Mouse (Mus musculus): ENCODE results near the gene Atp5b. TPM values are rescaled to one million over a fixed set of nuclear protein-coding genes. Genes with fewer than 3 reads are reported as not detected.

The Atp5b gene
- polyA plus RNA-seq, 2 experiments, result 1,269 to 2,011 TPM

- no peak for TF ChIP-seq POLR2A (IDR thresholded peaks at IDR 0.05; ENCODE audit: borderline replicate concordance, extremely low read depth, insufficient read depth, insufficient read length)
- ATAC-seq (ENCODE audit: low FRiP score, low read depth), result peak; percentile 42
- Histone ChIP-seq H3K4me1 (ENCODE audit: control insufficient read depth, insufficient read depth, low read length) (peaks cover 24% of the 10 kb centered on the region), H3K4me2 (replicated peaks; ENCODE audit: low read depth, low read length, severe bottlenecking) (peak overlapping the region; percentile 92), H3K27me3 (ENCODE audit: control insufficient read depth, insufficient read depth, low read length) (no peaks in the 10 kb centered on the region), H3K4me3 (replicated peaks; ENCODE audit: low read length) (peak overlapping the region; percentile 85), H3K9ac (ENCODE audit: low read depth, low read length, severe bottlenecking) (peak overlapping the region; percentile 25; the same call in 1 of the 2 replicates), H3K27ac (replicated peaks; ENCODE audit: low read depth, low read length) (no peak overlapping the region), H3K9me3 (ENCODE audit: control insufficient read depth, low read length) (no peaks in the 10 kb centered on the region), H3K36me3 (ENCODE audit: control insufficient read depth, insufficient read depth, low read length) (peaks cover 50% of the 10 kb centered on the region)
- WGBS, result 6% methylated on average over 14 of the region's 14 CpGs
- peak; percentile 94 for DNase-seq (ENCODE audit: low spot score)
Measured at GRCm38 (mm10) chr10:128090651-128091563, 7.8 kb downstream of the Atp5b start.

GRCm38 (mm10) chr10:128091564-128092505, 8.8 kb downstream of the Atp5b start, which contains the start of gene Baz2a:
Gene Baz2a (plus strand): TSS chr10:128091577.
- H3K9me3 ChIP-seq (ENCODE audit: control insufficient read depth, low read length), result no peaks in the 10 kb centered on the region
- DNase-seq (ENCODE audit: low spot score) (peak; percentile 15), ATAC-seq (ENCODE audit: low FRiP score, low read depth) (no peak; the same call in 1 of the 2 replicates)
- no peaks in the 10 kb centered on the region for H3K27me3 ChIP-seq (ENCODE audit: control insufficient read depth, insufficient read depth, low read length)
- H3K9ac ChIP-seq (ENCODE audit: low read depth, low read length, severe bottlenecking), result peak within 1 kb of the TSS; percentile 73
- H3K4me1 ChIP-seq (ENCODE audit: control insufficient read depth, insufficient read depth, low read length), result peaks cover 24% of the 10 kb centered on the region
- peak within 1 kb of the TSS; percentile 78 for H3K27ac ChIP-seq (replicated peaks; ENCODE audit: low read depth, low read length)
- H3K4me2 ChIP-seq (replicated peaks; ENCODE audit: low read depth, low read length, severe bottlenecking), result peak within 1 kb of the TSS; percentile 92
- peak within 1 kb of the TSS; percentile 85 for H3K4me3 ChIP-seq (replicated peaks; ENCODE audit: low read length)
- H3K36me3 ChIP-seq (ENCODE audit: control insufficient read depth, insufficient read depth, low read length), result peaks cover 41% of the 10 kb centered on the region
- TF ChIP-seq POLR2A (IDR thresholded peaks at IDR 0.05; ENCODE audit: borderline replicate concordance, extremely low read depth, insufficient read depth, insufficient read length), result no peak
- WGBS, result under 1% methylated on average over 20 of the region's 20 CpGs

- Histone ChIP-seq H3K4me3 (replicated peaks; ENCODE audit: low read length) (peak overlapping the region; percentile 85), H3K27me3 (ENCODE audit: control insufficient read depth, insufficient read depth, low read length) (no peaks in the 10 kb centered on the region), H3K4me2 (replicated peaks; ENCODE audit: low read depth, low read length, severe bottlenecking) (peak overlapping the region; percentile 92), H3K9ac (ENCODE audit: low read depth, low read length, severe bottlenecking) (peak overlapping the region; percentile 73), H3K27ac (replicated peaks; ENCODE audit: low read depth, low read length) (peak overlapping the region; percentile 78), H3K9me3 (ENCODE audit: control insufficient read depth, low read length) (no peaks in the 10 kb centered on the region), H3K4me1 (ENCODE audit: control insufficient read depth, insufficient read depth, low read length) (peaks cover 25% of the 10 kb centered on the region), H3K36me3 (ENCODE audit: control insufficient read depth, insufficient read depth, low read length) (peaks cover 31% of the 10 kb centered on the region)
- under 1% methylated on average over 66 of the region's 88 CpGs for WGBS
- no peak for TF ChIP-seq POLR2A (IDR thresholded peaks at IDR 0.05; ENCODE audit: borderline replicate concordance, extremely low read depth, insufficient read depth, insufficient read length)
- ATAC-seq (ENCODE audit: low FRiP score, low read depth) (peak; percentile 32), DNase-seq (ENCODE audit: low spot score) (peak; percentile 54)
Measured at GRCm38 (mm10) chr10:128092506-128093495, 9.7 kb downstream of the Atp5b start.

DNA sequence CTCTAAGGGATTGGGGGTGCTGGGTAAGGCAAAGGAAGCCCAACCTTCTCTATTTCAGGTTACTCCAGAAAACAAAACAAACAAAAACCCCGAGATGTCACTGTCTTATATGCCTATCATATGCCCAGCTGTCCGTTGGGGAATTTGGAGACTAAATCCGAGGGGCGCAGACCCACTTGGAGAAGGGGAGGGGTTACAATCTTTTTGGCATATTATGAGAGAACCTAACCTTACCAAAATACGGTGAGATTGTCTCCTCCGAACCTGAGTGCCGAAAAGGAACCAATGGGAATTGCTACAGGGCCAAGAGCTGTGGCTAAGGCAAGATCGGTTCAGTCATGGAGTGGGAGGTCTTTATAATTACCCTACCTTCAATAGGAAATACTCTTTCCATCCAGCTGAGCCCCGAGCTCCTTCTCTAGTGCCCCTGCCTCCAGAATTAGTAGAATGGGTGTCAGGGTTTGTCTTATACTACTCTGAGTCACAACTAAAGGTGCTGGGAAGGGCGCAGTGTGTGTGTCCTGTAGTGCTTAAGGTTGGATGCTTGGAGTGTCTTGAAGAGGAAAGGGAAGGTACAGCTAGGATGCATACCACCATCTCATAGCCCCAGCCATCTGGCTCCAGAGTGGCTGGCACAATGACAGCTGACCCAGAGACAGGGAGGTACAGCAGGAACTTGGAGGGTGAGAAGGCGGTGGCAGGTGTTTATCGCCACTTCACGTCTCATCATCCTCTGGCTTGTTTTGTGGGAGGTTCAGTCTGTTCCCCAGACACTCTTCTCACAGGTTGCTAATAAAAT, 10.6 kb downstream of the Atp5b start:
- Histone ChIP-seq H3K9ac (ENCODE audit: low read depth, low read length, severe bottlenecking) (peak overlapping the region; percentile 73), H3K9me3 (ENCODE audit: control insufficient read depth, low read length) (no peaks in the 10 kb centered on the region), H3K4me1 (ENCODE audit: control insufficient read depth, insufficient read depth, low read length) (peaks cover 32% of the 10 kb centered on the region), H3K4me2 (replicated peaks; ENCODE audit: low read depth, low read length, severe bottlenecking) (peak overlapping the region; percentile 92), H3K27me3 (ENCODE audit: control insufficient read depth, insufficient read depth, low read length) (no peaks in the 10 kb centered on the region), H3K4me3 (replicated peaks; ENCODE audit: low read length) (peak overlapping the region; percentile 85), H3K36me3 (ENCODE audit: control insufficient read depth, insufficient read depth, low read length) (peaks cover 22% of the 10 kb centered on the region), H3K27ac (replicated peaks; ENCODE audit: low read depth, low read length) (0 out of 2 replicates have a peak overlapping the region, but pooled peaks have one; percentile 78)
- WGBS, result 27% methylated on average over 13 of the region's 13 CpGs
- no peak for ATAC-seq (ENCODE audit: low FRiP score, low read depth)
- no peak for DNase-seq (ENCODE audit: low spot score)
- no peak for TF ChIP-seq POLR2A (IDR thresholded peaks at IDR 0.05; ENCODE audit: borderline replicate concordance, extremely low read depth, insufficient read depth, insufficient read length)

All from limb, embryonic 14.5 days (tissue).